Comparison of ENCODE assay signal across 8 mouse cellular contexts in genomic region chr10:76346589-76346988, GRCm38 (mm10). TPM values are rescaled to one million over a fixed set of nuclear protein-coding genes. Genes with fewer than 3 reads are reported as not detected.
A peak's percentile ranks its signal among the peaks of the same experiment; 100 is the strongest.
DNase-seq lines count a peak whose midpoint lies in the region; ATAC-seq and TF ChIP-seq lines count a peak whose summit lies in the region.

No protein-coding gene starts in this region.

- peak; percentile 27; the same call in 1 of the 2 replicates for TF ChIP-seq CTCF in cerebellum, adult 2 months (IDR thresholded peaks at IDR 0.05; ENCODE audit: borderline replicate concordance, insufficient read depth, low read depth, low read length)
- TF ChIP-seq CTCF in lung, postnatal 0 days (IDR thresholded peaks at IDR 0.05), result peak; percentile 73

- H3K27me3 ChIP-seq in cerebellum, adult 2 months (ENCODE audit: control insufficient read depth, insufficient read depth, low read length), result no peaks in the 10 kb centered on the region
- H3K27me3 ChIP-seq in heart, embryonic 10.5 days (ENCODE audit: insufficient read depth, poor library complexity, severe bottlenecking), result no peaks in the 10 kb centered on the region
- H3K27me3 ChIP-seq in kidney, embryonic 15.5 days, result no peaks in the 10 kb centered on the region
- no peaks in the 10 kb centered on the region for H3K27me3 ChIP-seq in lung, postnatal 0 days (replicated peaks; ENCODE audit: insufficient read depth, low read length)

- H3K4me2 ChIP-seq in kidney, embryonic 15.5 days, result peak overlapping the region; percentile 87
- peak overlapping the region; percentile 78 for H3K4me2 ChIP-seq in lung, postnatal 0 days (replicated peaks; ENCODE audit: low read depth, low read length)

- H3K4me1 ChIP-seq in ES-E14 (ENCODE audit: control insufficient read depth in 2 of 2, insufficient read depth in 2 of 2, low read length in 2 of 2, poor library complexity in 1 of 2), result peaks cover 0 to 7% of the 10 kb centered on the region in 2 experiments; a peak in 2 of 4 replicates
- no peaks in the 10 kb centered on the region; the same call in 1 of the 2 replicates for H3K4me1 ChIP-seq in cerebellum, adult 2 months (ENCODE audit: control insufficient read depth, insufficient read depth, low read length)
- H3K4me1 ChIP-seq in heart, embryonic 10.5 days, result peaks cover 18% of the 10 kb centered on the region
- peaks cover 24% of the 10 kb centered on the region for H3K4me1 ChIP-seq in kidney, embryonic 15.5 days
- peaks cover 4% of the 10 kb centered on the region; the same call in 1 of the 2 replicates for H3K4me1 ChIP-seq in lung, postnatal 0 days (ENCODE audit: insufficient read depth, low read depth, low read length)

- no peak overlapping the region for H3K9ac ChIP-seq in ES-E14 (ENCODE audit: insufficient read depth, low read depth, low read length, poor library complexity, severe bottlenecking)
- no peak overlapping the region for H3K9ac ChIP-seq in kidney, embryonic 15.5 days
- H3K9ac ChIP-seq in lung, postnatal 0 days (replicated peaks; ENCODE audit: low read depth), result no peak overlapping the region

- 0 out of 4 replicates have a peak overlapping the region, but pooled peaks of 1 of the 2 experiments have one; percentile 96 for H3K4me3 ChIP-seq in ES-E14 (ENCODE audit: insufficient read depth in 1 of 2, low read depth in 1 of 2, low read length in 2 of 2, poor library complexity in 1 of 2, severe bottlenecking in 1 of 2)
- peak overlapping the region; percentile 98 for H3K4me3 ChIP-seq in cerebellum, adult 2 months (replicated peaks; ENCODE audit: insufficient read depth, low read depth, low read length)
- H3K4me3 ChIP-seq in heart, embryonic 10.5 days, result peak overlapping the region; percentile 88
- H3K4me3 ChIP-seq in kidney, embryonic 15.5 days (replicated peaks), result peak overlapping the region; percentile 70
- H3K4me3 ChIP-seq in lung, postnatal 0 days (ENCODE audit: low read depth, low read length), result no peak overlapping the region

- ATAC-seq in kidney, embryonic 15.5 days (replicated peaks; ENCODE audit: low FRiP score), result no peak
- no peak for ATAC-seq in lung, postnatal 0 days
- no peak for ATAC-seq in frontal cortex, adult (ENCODE audit: low TSS enrichment)

- peak; percentile 88 for DNase-seq in CD4-positive, CD25-positive, alpha-beta regulatory T cell, adult 2 months (ENCODE audit: low read depth, low spot score)
- DNase-seq in ES-E14 (ENCODE audit: low read depth, low spot score), result peak; percentile 80
- DNase-seq in cerebellum, adult 2 months, result peak; percentile 32 to 55
- no peak for DNase-seq in heart, embryonic 10.5 days (ENCODE audit: low spot score)
- DNase-seq in lung, postnatal 0 days (ENCODE audit: low spot score), result peak; percentile 57
- peak; percentile 73 for DNase-seq in retina, embryonic 14.5 days (ENCODE audit: low spot score)

- TF ChIP-seq EP300 in lung, postnatal 0 days (IDR thresholded peaks at IDR 0.05), result no peak

- no peak overlapping the region for H3K27ac ChIP-seq in ES-E14 (ENCODE audit: insufficient read depth, low read depth, low read length, poor library complexity, severe bottlenecking)
- H3K27ac ChIP-seq in cerebellum, adult 2 months (ENCODE audit: insufficient read depth, low read length), result no peak overlapping the region
- H3K27ac ChIP-seq in heart, embryonic 10.5 days, result no peak overlapping the region
- H3K27ac ChIP-seq in kidney, embryonic 15.5 days, result peak overlapping the region; percentile 42
- no peak overlapping the region for H3K27ac ChIP-seq in lung, postnatal 0 days (ENCODE audit: low read length)

- WGBS in cerebellum, adult 2 months, result 13% methylated on average over 4 of the region's 4 CpGs
- WGBS in heart, embryonic 10.5 days, result 8% methylated on average over 4 of the region's 4 CpGs
- 13% methylated on average over 4 of the region's 4 CpGs for WGBS in kidney, embryonic 15.5 days
- WGBS in lung, postnatal 0 days, result 5% methylated on average over 4 of the region's 4 CpGs

- no peaks in the 10 kb centered on the region for H3K9me3 ChIP-seq in ES-E14 (ENCODE audit: control insufficient read depth, insufficient read depth, low read depth, low read length)
- H3K9me3 ChIP-seq in heart, embryonic 10.5 days, result no peaks in the 10 kb centered on the region
- H3K9me3 ChIP-seq in kidney, embryonic 15.5 days (replicated peaks), result no peaks in the 10 kb centered on the region
- H3K9me3 ChIP-seq in lung, postnatal 0 days (ENCODE audit: low read length), result no peaks in the 10 kb centered on the region

- peaks cover 13% of the 10 kb centered on the region for H3K36me3 ChIP-seq in ES-E14 (ENCODE audit: control insufficient read depth, insufficient read depth, low read length, poor library complexity, severe bottlenecking)
- peaks cover 26% of the 10 kb centered on the region for H3K36me3 ChIP-seq in heart, embryonic 10.5 days
- H3K36me3 ChIP-seq in kidney, embryonic 15.5 days, result peaks cover 27% of the 10 kb centered on the region
- peaks cover 14% of the 10 kb centered on the region; the same call in 1 of the 2 replicates for H3K36me3 ChIP-seq in lung, postnatal 0 days (ENCODE audit: insufficient read depth, low read length)

- in situ Hi-C loops in ES-E14 (cut with MboI; ENCODE audit: low sequenced_read_pairs in 2 of 2, unreplicated experiment in 2 of 2), result no loop called here

- no peak for TF ChIP-seq POLR2A in cerebellum, adult 2 months (IDR thresholded peaks at IDR 0.05; ENCODE audit: borderline replicate concordance, insufficient read depth, low read length)

TF ChIP-seq in ES-E14, 5 proteins besides CTCF, POLR2A, EP300 and RAD21:
- TF ChIP-seq ZC3H11A (IDR thresholded peaks at IDR 0.05; ENCODE audit: borderline replicate concordance, low read depth, low read length) (no peak), ZNF384 (IDR thresholded peaks at IDR 0.05; ENCODE audit: low read depth, low read length) (no peak), MAFK (IDR thresholded peaks at IDR 0.05; ENCODE audit: insufficient read depth, low read depth, low read length) (no peak), CHD2 (IDR thresholded peaks at IDR 0.05; ENCODE audit: low read depth, low read length) (no peak), HCFC1 (IDR thresholded peaks at IDR 0.05; ENCODE audit: borderline replicate concordance, insufficient read depth, low read length) (no peak)

RNA-seq across cellular contexts. Expression of gene Dip2a, which starts 1.5 kb away (rescaled TPM):
- total RNA-seq in ES-E14 (2012; rRNA removed), result 9.0 and 9.6 TPM in 2 replicates
- 68.2 and 80.4 TPM in 2 replicates for polyA plus RNA-seq in cerebellum, adult 2 months (2012; rRNA removed)
- polyA plus RNA-seq in heart, embryonic 10.5 days (2016; fragmentation: Nextera tagmentation; extraction: Ambion mirVana), result 8.0 and 9.1 TPM in 2 replicates
- 9.7 and 11.3 TPM in 2 replicates for polyA plus RNA-seq in kidney, embryonic 15.5 days (2015; fragmentation: Nextera tagmentation; extraction: Ambion mirVana)
- polyA plus RNA-seq in lung, postnatal 0 days (2015; fragmentation: Nextera tagmentation; extraction: Ambion mirVana), result 7.2 and 8.1 TPM in 2 replicates
